Mouse (Mus musculus) erythroblast, embryonic 14.5 days (primary cell): Measurements from ENCODE around the gene Ndufaf4. TPM values are rescaled to one million over a fixed set of nuclear protein-coding genes. Genes with fewer than 3 reads are reported as not detected.
"Not testable (repeated sequence)": the region's sequence is repeated elsewhere in the genome, so short reads cannot be mapped to it uniquely, and the experiment has no call there.

Experiments
- H3K27me3 ChIP-seq: 2 replicates; pipeline ENCODE4 v1.6.1; 2012; ENCODE audit warnings: inconsistent platforms; ENCODE audit not compliant: control insufficient read depth
- H3K36me3 ChIP-seq: 2 replicates; pipeline ENCODE4 v1.6.1; 2012; ENCODE audit warnings: mild to moderate bottlenecking, inconsistent platforms; ENCODE audit not compliant: control insufficient read depth
- H3K4me1 ChIP-seq: 2 replicates; pipeline ENCODE4 v1.6.1; 2012; ENCODE audit warnings: inconsistent platforms; ENCODE audit not compliant: control insufficient read depth
- H3K4me3 ChIP-seq: replicated peaks from 2 replicates; pipeline ENCODE3; 2012; ENCODE audit warnings: moderate library complexity, mild to moderate bottlenecking, inconsistent platforms
- H3K9me3 ChIP-seq: 2 replicates; pipeline ENCODE4 v1.6.1; 2012; ENCODE audit warnings: low read length, inconsistent platforms, mixed read lengths; ENCODE audit not compliant: control insufficient read depth
- GATA1 ChIP-seq: IDR thresholded peaks from 2 replicates; pipeline ENCODE4 v1.6.1; 2012; ENCODE audit warnings: low read length, inconsistent platforms, mixed read lengths
- TAL1 ChIP-seq: IDR thresholded peaks from 3 replicates; pipeline ENCODE4 v1.6.1; 2012; ENCODE audit warnings: low read length, inconsistent platforms, mixed read lengths
- polyA plus RNA-seq: library from polyadenylated mRNA; stranded (reverse); fragments of >175 nt; gene quantifications from 2 replicates; pipeline ENCODE4 v1.2.3, GENCODE M21; 2012

Gene Ndufaf4
- 0.64 and 0.69 TPM in 2 replicates for polyA plus RNA-seq

DNA sequence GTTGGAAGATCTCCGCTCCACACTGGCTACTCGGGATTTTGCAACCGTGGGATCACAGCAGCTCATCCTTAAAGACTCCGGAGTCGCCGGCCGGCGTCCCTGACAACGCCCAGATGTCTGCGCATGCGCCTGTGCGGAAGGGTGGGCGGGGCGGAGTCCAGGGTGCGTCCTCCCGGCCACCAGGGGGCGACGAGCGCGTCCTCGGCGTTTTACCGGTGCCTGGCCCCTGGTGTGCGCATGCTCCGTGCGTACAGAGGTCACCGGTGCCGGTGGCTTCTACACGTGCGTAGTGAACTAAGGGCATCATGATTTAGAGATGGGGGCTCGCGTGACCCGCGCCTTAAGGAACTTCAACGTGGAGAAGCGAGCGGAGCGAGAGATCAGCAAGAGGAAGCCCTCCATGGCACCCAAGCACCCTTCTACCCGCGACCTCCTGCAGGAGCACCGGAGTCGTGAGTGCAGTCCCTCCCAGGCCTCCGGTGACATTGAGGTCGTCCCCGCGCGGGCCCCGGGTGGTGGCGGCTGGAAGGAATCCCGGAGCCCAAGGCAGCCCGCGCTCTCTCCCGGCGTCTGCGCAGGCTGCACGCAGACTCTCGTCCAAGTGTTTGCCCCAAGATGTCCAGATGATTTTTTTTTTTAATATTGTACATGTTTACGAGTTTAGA, at the start of gene Ndufaf4:
Gene Ndufaf4, plus strand, starts transcription at position 233 of the 665 bp plus-strand sequence.
- Histone ChIP-seq H3K9me3 (no peaks in the 10 kb centered on the region), H3K36me3 (peaks cover 22% of the 10 kb centered on the region)
- TF ChIP-seq GATA1: no peak
- TF ChIP-seq TAL1: no peak

DNA sequence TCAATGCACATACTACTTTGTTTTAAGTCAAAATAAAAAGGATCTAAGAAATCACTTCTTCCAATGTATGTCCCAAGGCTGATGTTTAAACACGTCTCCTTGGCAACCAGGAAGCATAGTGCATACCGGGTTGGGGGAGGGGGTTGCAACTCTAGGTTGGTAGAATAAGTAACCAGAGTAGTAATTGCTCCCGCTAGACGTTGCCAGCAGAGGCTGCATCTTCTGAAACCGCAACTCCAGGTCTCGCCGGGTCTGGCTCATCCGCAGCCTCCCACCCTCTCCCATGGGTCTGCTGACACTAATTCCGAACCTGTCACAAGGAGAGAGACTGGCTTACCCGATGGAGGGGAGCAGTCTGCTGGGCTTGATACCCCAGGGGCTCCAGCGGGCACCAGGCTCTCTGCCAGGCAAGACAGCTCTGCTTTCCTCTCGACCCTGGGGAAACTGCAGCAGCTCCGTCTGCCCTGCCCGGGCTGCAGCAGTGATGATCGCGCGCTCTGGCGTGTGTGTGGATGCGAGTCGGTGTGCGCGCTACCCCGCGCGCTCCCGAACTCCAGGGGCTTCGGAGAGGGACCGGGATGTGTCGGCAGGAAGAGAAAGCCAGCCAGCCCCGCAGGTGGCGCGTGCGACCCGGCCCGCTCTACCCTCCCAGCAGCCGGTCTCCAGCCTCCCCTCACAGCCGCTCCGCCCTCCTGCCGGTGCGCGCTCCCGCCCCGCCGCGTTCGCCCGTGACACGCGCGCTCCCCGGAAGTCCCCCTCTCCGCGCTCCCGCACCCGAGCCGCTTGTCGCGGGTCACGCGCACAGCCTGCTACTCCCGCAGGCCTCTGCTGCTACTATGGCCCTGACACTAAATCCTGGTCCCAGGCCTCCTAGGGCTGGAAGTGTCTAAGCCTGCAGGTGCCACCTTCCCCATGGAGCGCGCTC, 47.2 kb upstream of the Ndufaf4 start, which contains the start of gene Klhl32:
Gene Klhl32, minus strand, starts transcription at position 724 of the 925 bp plus-strand sequence.
- no peak for TF ChIP-seq GATA1
- TF ChIP-seq TAL1: no peak
- no peaks in the 10 kb centered on the region for H3K9me3 ChIP-seq
- no peaks in the 10 kb centered on the region for H3K36me3 ChIP-seq
- H3K27me3 ChIP-seq: peaks cover 15% of the 10 kb centered on the region
- peak within 1 kb of the TSS; percentile 53 for H3K4me3 ChIP-seq
- peaks cover 3% of the 10 kb centered on the region for H3K4me1 ChIP-seq

More for the DNA sequence above, at the start of gene Ndufaf4:
- H3K4me3 ChIP-seq: peak within 1 kb of the TSS; percentile 95
- no peaks in the 10 kb centered on the region for H3K27me3 ChIP-seq
- peaks cover 18% of the 10 kb centered on the region for H3K4me1 ChIP-seq

DNA sequence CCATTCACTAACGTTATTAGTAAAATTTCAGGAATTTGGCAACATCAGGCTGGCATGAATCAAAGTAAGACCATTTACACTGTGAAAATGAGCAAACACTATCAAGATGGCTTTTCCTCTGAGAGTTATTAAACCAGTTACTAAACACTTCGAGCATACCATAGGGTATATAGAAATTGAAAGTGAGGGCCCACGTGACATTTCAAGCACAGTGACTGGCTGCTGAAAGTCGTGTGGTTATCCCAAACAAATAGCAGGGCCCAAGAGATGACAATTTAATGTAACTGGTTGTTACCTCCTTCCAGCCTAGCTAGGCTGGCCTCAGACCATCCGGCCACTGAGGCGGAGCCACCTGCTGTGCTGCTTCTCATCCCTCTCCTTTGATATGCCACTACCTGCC, 32.2 kb upstream of the Ndufaf4 start:
- H3K4me1 ChIP-seq: no peaks in the 10 kb centered on the region
- no peak overlapping the region for H3K4me3 ChIP-seq
- no peaks in the 10 kb centered on the region for H3K27me3 ChIP-seq
- H3K9me3 ChIP-seq: no peaks in the 10 kb centered on the region
- no peak for TF ChIP-seq TAL1
- no peak for TF ChIP-seq GATA1
- no peaks in the 10 kb centered on the region for H3K36me3 ChIP-seq

DNA sequence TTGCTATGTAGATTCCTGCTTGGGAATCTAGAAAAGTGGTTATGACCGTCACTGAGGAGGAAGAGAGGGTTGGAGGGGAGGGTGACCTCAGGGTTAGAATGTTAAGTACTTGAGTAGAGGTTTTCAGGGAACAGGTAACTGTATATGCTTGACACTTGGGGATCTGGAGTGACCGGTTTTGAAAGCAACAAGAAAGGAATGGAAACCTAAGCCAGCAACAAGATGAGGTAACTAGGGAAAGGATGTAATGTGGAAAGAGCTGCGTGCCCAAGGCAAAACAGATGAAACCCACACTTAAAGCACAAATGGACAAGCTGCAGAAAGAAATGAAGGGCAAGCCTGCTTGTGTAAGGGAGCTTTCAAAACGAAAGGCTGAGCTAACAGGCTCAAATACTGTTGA, 28.7 kb upstream of the Ndufaf4 start:
- no peak for TF ChIP-seq TAL1
- no peaks in the 10 kb centered on the region for H3K4me1 ChIP-seq
- H3K9me3 ChIP-seq: no peaks in the 10 kb centered on the region
- no peaks in the 10 kb centered on the region for H3K27me3 ChIP-seq
- no peak overlapping the region for H3K4me3 ChIP-seq
- no peaks in the 10 kb centered on the region for H3K36me3 ChIP-seq

DNA sequence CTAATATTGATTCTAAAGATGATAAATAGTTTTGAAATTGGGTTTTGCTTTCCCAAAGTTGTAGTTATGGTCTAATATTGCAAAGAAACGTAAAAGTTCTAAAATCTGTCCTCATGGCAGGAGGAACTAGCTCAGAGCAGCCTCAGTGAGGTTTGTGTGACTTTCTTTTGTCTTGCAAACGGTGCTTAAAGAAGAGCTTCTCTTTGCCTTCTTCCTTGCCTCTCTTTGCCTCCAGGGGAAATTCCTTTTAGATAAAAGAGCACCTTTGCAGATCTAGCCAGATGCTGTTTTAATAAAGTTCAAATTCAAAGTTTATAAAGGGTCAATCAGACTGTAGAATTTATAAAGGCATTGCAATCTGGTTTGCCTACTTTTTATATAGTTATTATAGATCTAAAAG, 8.5 kb upstream of the Ndufaf4 start:
- not testable (repeated sequence) for H3K4me1 ChIP-seq, H3K36me3 ChIP-seq

DNA sequence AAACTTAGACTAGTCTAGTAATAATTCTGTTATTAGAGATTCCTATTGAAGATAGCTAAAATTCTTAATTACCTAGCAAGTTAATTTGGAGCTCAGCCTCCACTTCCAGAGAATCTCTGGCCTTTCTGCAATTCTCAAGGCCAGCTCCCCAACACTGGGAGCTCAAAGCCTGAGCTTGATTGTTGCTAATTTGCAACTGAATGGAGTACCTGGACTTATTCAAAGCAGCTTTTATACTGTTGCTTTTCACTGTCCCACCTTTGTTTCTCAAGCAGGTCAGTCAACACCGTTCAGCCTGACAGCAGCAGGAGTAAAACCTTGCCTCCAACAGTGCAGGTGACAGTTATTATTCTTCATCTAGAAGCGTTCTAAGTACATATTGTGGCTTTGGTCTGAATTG, 5.6 kb upstream of the Ndufaf4 start:
- H3K4me3 ChIP-seq, H3K36me3 ChIP-seq, H3K9me3 ChIP-seq, H3K4me1 ChIP-seq, H3K27me3 ChIP-seq: not testable (repeated sequence)

More for the DNA sequence above, 8.5 kb upstream of the Ndufaf4 start:
- not testable (repeated sequence) for H3K4me3 ChIP-seq, H3K9me3 ChIP-seq, H3K27me3 ChIP-seq

DNA sequence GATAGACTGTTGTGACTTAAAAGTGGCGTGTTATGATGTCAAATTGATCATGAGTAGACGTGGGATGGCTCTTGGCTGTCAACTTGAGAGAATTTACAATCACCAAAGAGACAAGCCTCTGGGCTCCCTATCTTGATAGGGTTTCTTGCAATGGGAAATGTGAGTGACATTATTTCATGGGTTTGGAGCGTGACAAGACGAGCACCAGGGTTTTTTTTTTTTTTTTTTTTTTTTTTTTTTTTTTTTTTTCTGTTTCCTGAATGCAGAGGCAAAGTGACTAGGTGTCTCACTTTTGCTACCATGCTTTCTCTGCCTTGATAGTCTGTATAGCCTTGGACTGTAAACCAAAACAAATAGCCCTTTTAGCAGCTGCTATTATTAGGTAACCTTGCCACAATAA, 3.3 kb upstream of the Ndufaf4 start:
- Histone ChIP-seq H3K36me3 (no peaks in the 10 kb centered on the region), H3K4me3 (no peak overlapping the region), H3K9me3 (peaks cover 3% of the 10 kb centered on the region; the same call in 1 of the 2 replicates), H3K4me1 (peaks cover 18% of the 10 kb centered on the region), H3K27me3 (no peaks in the 10 kb centered on the region; the same call in 1 of the 2 replicates)
- TF ChIP-seq TAL1: no peak
- TF ChIP-seq GATA1: no peak

DNA sequence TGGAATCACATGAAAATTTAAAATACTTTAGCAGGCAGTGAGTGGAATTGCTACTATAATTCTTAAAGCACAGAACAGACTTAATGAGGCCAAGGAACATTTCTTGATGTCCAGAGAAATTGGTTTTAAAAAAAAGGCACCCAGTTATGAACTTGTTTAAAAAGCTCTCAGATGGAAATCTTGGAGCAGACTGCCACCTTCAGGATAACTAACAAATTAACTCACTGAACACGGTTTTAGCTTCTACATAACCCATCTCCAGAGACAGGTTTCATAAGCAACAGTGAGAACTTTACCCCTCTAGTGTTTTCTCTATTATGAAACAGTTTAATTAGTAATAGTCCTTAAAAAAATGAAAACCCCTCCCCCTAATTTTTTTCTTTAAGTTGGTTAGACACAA, 1.1 kb upstream of the Ndufaf4 start:
- no peaks in the 10 kb centered on the region for H3K27me3 ChIP-seq
- no peaks in the 10 kb centered on the region for H3K9me3 ChIP-seq
- H3K36me3 ChIP-seq: peaks cover 14% of the 10 kb centered on the region
- peaks cover 18% of the 10 kb centered on the region for H3K4me1 ChIP-seq
- peak overlapping the region; percentile 95 for H3K4me3 ChIP-seq
- no peak for TF ChIP-seq GATA1

DNA sequence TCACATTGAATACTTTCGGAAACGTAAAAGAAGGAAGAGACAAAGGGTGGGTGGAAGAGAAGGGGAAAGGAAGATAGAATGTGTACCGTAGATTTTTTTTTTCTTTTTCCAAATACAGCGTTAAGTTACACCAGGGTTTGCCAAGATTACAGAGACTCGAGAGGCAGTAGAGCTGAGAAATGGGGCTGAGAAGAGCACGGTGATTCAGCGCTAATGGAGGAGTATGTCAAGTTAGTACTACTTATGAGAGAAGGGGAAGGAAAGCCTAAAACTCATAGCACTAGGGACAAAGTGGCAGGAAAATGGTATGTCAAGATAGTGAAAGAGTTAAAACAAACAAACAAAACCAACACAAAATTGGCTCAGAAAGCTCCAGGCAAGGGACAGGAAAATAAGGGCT, 532 bp upstream of the Ndufaf4 start:
- Histone ChIP-seq H3K36me3 (peaks cover 17% of the 10 kb centered on the region), H3K9me3 (no peaks in the 10 kb centered on the region), H3K27me3 (no peaks in the 10 kb centered on the region), H3K4me3 (peak overlapping the region; percentile 95), H3K4me1 (peaks cover 18% of the 10 kb centered on the region)
- TF ChIP-seq GATA1: no peak
